Mouse (Mus musculus): ENCODE results near the gene Tnrc6b.

GRCm38 (mm10) chr15:80759451-80759850 is 48.3 kb downstream of the Tnrc6b start:
- TF ChIP-seq CTCF (IDR thresholded peaks at IDR 0.05; ENCODE audit: low read depth, low read length) (no peak), POLR2A (IDR thresholded peaks at IDR 0.05; ENCODE audit: extremely low read depth, insufficient read depth, low read length) (no peak)
